Mouse (Mus musculus) ES-E14 (cell line): ENCODE data around the gene Tfap4. TPM values are rescaled to one million over a fixed set of nuclear protein-coding genes. Genes with fewer than 3 reads are reported as not detected.

Source experiments
- DNase-seq: peaks from one replicate; pipeline ENCODE4 v3.0.0-alpha.2; 2013; ENCODE audit warnings: low read depth, low spot score
- H3K27ac ChIP-seq: 2 replicates; pipeline ENCODE4 v1.5.1; 2012; ENCODE audit warnings: low read depth, mild to moderate bottlenecking, low read length, moderate library complexity, mixed read lengths; ENCODE audit not compliant: poor library complexity, insufficient read depth, severe bottlenecking
- H3K36me3 ChIP-seq: 2 replicates; pipeline ENCODE4 v1.6.1; 2012; ENCODE audit warnings: mild to moderate bottlenecking, low read length, moderate library complexity, mixed read lengths; ENCODE audit not compliant: control insufficient read depth, poor library complexity, insufficient read depth, severe bottlenecking
- H3K4me1 ChIP-seq, 2 experiments: fragments of 150-350 bp in 1 of 2; sonication (generic) in 1 of 2; 2 replicates each; pipeline ENCODE4 v1.6.1; 2012; ENCODE audit warnings: low read length in 2 of 2, mild to moderate bottlenecking in 1 of 2, mixed read lengths in 1 of 2; ENCODE audit not compliant: control insufficient read depth in 2 of 2, insufficient read depth in 2 of 2, poor library complexity in 1 of 2
- H3K4me3 ChIP-seq, 2 experiments: fragments of 150-350 bp in 1 of 2; sonication (generic) in 1 of 2; 2 replicates each; pipeline ENCODE4 v1.5.1; 2012; ENCODE audit warnings: low read length in 2 of 2, low read depth in 1 of 2, mild to moderate bottlenecking in 1 of 2, mixed read lengths in 1 of 2; ENCODE audit not compliant: insufficient read depth in 1 of 2, poor library complexity in 1 of 2, severe bottlenecking in 1 of 2
- H3K9ac ChIP-seq: 2 replicates; pipeline ENCODE4 v1.6.1; 2012; ENCODE audit warnings: low read depth, mild to moderate bottlenecking, low read length, mixed read lengths; ENCODE audit not compliant: poor library complexity, insufficient read depth, severe bottlenecking
- H3K9me3 ChIP-seq: fragments of 150-350 bp; sonication (generic); 2 replicates; pipeline ENCODE4 v1.6.1; 2012; ENCODE audit warnings: low read depth, mild to moderate bottlenecking, low read length; ENCODE audit not compliant: control insufficient read depth, insufficient read depth
- CHD2 ChIP-seq: IDR thresholded peaks from 2 replicates; pipeline ENCODE4 v1.6.1; 2014; ENCODE audit warnings: mild to moderate bottlenecking, low read depth, low read length, inconsistent platforms
- HCFC1 ChIP-seq: IDR thresholded peaks from 2 replicates; pipeline ENCODE4 v1.6.1; 2012; ENCODE audit warnings: low read length, inconsistent platforms, borderline replicate concordance; ENCODE audit not compliant: insufficient read depth
- MAFK ChIP-seq: IDR thresholded peaks from 2 replicates; pipeline ENCODE4 v1.6.1; 2014; ENCODE audit warnings: mild to moderate bottlenecking, low read depth, low read length, inconsistent platforms; ENCODE audit not compliant: insufficient read depth
- ZC3H11A ChIP-seq: IDR thresholded peaks from 2 replicates; pipeline ENCODE4 v1.6.1; 2012; ENCODE audit warnings: low read depth, mild to moderate bottlenecking, inconsistent platforms, low read length, borderline replicate concordance
- ZNF384 ChIP-seq: IDR thresholded peaks from 2 replicates; pipeline ENCODE4 v1.6.1; 2012; ENCODE audit warnings: low read depth, low read length, inconsistent platforms
- in situ Hi-C, 2 experiments: fragments of 600-800 bp; cut with MboI; formaldehyde crosslinking; loops; one replicate each; pipeline ENCODE4 v1.15.1; 2025; ENCODE audit warnings: low sequenced_read_pairs in 2 of 2, inconsistent platforms in 1 of 2; ENCODE audit not compliant: unreplicated experiment in 2 of 2
- total RNA-seq: library from RNA; depleted of rRNA; stranded (reverse); fragments of 300-350 nt; gene quantifications from 2 replicates; pipeline ENCODE4 v1.2.3, GENCODE M21; 2012

The Tfap4 gene
- total RNA-seq, 1 experiment = 15.4 TPM

GRCm38 (mm10) chr16:4522879-4523278 is 36.8 kb downstream of the Tfap4 start:
- H3K9me3 ChIP-seq = no peaks in the 10 kb centered on the region
- no peak for TF ChIP-seq ZC3H11A
- TF ChIP-seq MAFK = no peak
- no peak for TF ChIP-seq CHD2
- TF ChIP-seq HCFC1 = no peak
- TF ChIP-seq ZNF384 = no peak
- H3K4me3 ChIP-seq = no peak overlapping the region
- no peak overlapping the region for H3K9ac ChIP-seq
- in situ Hi-C loops = no loop called here
- H3K36me3 ChIP-seq = no peaks in the 10 kb centered on the region; the same call in 1 of the 2 replicates
- no peak overlapping the region for H3K27ac ChIP-seq
- peaks cover 4 to 11% of the 10 kb centered on the region in 2 experiments; a peak in 2 of 4 replicates for H3K4me1 ChIP-seq
- DNase-seq = no peak

GRCm38 (mm10) chr16:4521735-4522530 is 37.7 kb downstream of the Tfap4 start:
- Histone ChIP-seq H3K36me3 (no peaks in the 10 kb centered on the region; the same call in 1 of the 2 replicates), H3K9me3 (no peaks in the 10 kb centered on the region), H3K9ac (no peak overlapping the region), H3K27ac (no peak overlapping the region), H3K4me3 (no peak overlapping the region), H3K4me1 (peaks cover 4 to 11% of the 10 kb centered on the region in 2 experiments; a peak in 2 of 4 replicates)
- no peak for DNase-seq
- in situ Hi-C loops = no loop called here
- TF ChIP-seq MAFK = no peak

GRCm38 (mm10) chr16:4521074-4521667 is 38.5 kb downstream of the Tfap4 start:
- Histone ChIP-seq H3K4me3 (no peak overlapping the region), H3K27ac (no peak overlapping the region), H3K4me1 (peaks cover 4 to 11% of the 10 kb centered on the region in 2 experiments; a peak in 2 of 4 replicates), H3K9ac (no peak overlapping the region), H3K36me3 (no peaks in the 10 kb centered on the region; the same call in 1 of the 2 replicates), H3K9me3 (no peaks in the 10 kb centered on the region)
- TF ChIP-seq HCFC1 (no peak), CHD2 (no peak), MAFK (no peak), ZC3H11A (no peak), ZNF384 (no peak)
- in situ Hi-C loops = no loop called here
- DNase-seq = no peak

- no peak for DNase-seq
- TF ChIP-seq HCFC1 (no peak), MAFK (no peak), ZC3H11A (no peak), CHD2 (no peak), ZNF384 (no peak)
- no peak overlapping the region for H3K27ac ChIP-seq
- H3K36me3 ChIP-seq = no peaks in the 10 kb centered on the region; the same call in 1 of the 2 replicates
- no peaks in the 10 kb centered on the region for H3K9me3 ChIP-seq
- in situ Hi-C loops = no loop called here
- H3K9ac ChIP-seq = no peak overlapping the region
- peaks cover 4 to 11% of the 10 kb centered on the region in 2 experiments; a peak in 2 of 4 replicates for H3K4me1 ChIP-seq
- no peak overlapping the region for H3K4me3 ChIP-seq
These were observed 39.0 kb downstream of the Tfap4 start for GRCm38 (mm10) chr16:4520673-4521072.
